Mouse (Mus musculus): ENCODE data around the gene Akain1. TPM values are rescaled to one million over a fixed set of nuclear protein-coding genes. Genes with fewer than 3 reads are reported as not detected.
A peak's percentile ranks its signal among the peaks of the same experiment; 100 is the strongest.

Akain1 gene
- not detected for total RNA-seq (2021)
- long read RNA-seq, experiment 1 = 0 reads
- long read RNA-seq, experiment 2 = 0 reads

DNA sequence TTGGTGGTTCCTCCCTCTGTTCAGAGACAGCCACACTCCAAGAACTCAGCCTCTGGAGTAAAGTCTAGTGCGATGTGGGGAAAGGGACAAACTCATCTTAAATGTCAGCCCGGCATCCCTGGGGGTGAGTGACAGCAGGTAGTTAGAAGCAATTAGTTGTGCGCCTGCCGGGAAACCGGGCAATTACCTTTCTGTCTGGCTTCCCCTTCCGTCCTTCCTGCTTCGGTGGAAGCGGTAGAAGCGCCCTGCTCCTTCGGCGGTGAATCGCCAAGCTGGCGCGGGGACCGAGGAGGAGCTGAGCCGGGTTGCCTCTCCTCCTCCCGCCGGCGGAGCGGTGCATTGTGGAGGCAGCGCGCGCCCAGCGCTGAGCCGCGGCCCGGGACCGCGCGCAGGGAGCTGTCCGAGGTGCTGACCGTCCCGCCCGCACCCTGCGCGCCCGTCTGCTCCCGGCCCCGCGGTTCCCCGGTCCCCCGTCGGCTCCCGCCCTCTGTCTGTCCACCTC is at the start of gene Akain1:
Gene Akain1 (plus strand): TSS at position 337 of the 502 bp plus-strand sequence.
- DNase-seq = peak; percentile 58

GRCm38 (mm10) chr17:69396147-69397033 is 42.7 kb upstream of the Akain1 start:
- DNase-seq = peak; percentile 14

DNA sequence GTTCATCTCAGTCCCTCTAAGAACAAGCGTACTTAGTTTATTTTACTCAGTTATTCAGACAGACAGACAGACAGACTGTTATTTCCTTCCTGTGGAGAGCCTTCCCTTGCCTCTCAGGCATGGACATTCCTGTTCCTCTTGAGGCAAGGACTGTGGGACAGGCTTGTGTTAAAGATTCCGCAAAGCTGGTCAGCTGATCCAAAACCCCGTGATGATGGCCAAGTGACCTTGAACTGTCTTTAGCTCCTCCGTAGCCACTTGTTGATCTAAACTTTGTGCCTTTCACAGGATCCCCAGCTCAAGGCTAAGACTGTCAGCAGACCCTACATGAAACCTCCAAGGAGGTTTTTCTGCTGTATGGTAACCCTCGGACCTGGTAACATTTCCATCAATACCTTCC is 42.0 kb upstream of the Akain1 start:
- DNase-seq = no peak

DNA sequence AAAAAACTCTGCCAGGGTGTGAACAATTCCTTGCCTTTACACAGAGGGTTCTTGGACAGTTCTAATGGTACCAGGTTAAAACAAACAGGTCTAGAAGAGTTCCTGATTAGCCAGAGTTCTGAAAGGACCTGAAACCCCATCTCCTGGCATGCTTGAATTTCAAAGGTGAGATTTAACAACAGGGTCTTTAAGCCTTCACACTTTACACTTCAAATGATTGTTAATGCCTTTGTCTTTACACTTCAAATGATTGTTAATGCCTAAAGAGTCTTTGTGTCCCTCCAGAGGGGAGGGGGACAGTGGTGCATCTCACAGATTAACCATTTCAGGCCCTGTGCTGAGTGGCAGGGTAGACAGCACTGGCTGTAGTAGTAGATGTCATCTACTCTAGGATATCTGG is 41.0 kb upstream of the Akain1 start:
- DNase-seq = no peak

DNA sequence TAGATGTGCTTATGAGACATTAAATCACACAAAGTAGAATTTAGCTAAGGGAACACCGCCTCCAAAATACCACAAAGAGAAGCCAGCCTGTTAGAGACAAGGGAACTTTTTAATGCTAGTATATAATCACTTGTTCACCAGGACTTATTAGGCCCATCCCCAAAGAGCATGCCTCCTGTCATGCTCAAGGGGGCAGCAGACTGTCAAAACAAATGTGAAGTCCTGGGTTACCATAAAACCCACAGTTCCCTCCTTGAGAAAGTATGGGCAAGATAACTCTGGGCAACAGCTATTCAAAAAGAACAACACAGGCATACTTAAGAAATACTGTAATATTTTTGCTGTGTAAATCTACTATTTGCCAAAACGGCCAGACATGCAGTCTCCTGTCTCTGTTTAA is 38.0 kb upstream of the Akain1 start:
- DNase-seq = no peak

GRCm38 (mm10) chr17:69416163-69416562 is 23.0 kb upstream of the Akain1 start:
- no peak for DNase-seq

GRCm38 (mm10) chr17:69416920-69417661 is 22.0 kb upstream of the Akain1 start:
- DNase-seq = peak; percentile 94

GRCm38 (mm10) chr17:69417724-69418373 is 21.3 kb upstream of the Akain1 start:
- DNase-seq = no peak

- no peak for DNase-seq
Observed at GRCm38 (mm10) chr17:69421592-69421991, 17.5 kb upstream of the Akain1 start.

DNA sequence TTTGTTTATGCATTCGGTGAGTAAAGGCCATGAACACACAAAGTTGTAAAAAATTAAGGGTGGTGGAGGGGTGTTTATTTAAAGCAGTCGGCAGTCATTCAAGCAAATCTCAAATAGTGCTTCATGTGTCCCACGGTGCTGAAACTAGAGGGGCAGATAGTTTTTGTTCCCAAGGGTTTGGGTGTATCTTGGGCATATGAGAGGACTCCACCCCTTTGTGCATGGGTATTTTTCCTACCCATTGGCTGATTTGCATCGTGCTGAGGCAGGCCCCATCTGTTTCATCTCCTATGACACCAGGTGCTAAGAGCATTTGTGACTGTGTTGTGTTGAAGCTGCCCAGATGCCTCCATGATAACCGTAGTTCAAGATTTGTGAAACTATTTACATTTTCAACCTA is 1.3 kb upstream of the Akain1 start:
- no peak for DNase-seq

GRCm38 (mm10) chr17:69438486-69438885 is 640 bp upstream of the Akain1 start:
- no peak for DNase-seq

DNA sequence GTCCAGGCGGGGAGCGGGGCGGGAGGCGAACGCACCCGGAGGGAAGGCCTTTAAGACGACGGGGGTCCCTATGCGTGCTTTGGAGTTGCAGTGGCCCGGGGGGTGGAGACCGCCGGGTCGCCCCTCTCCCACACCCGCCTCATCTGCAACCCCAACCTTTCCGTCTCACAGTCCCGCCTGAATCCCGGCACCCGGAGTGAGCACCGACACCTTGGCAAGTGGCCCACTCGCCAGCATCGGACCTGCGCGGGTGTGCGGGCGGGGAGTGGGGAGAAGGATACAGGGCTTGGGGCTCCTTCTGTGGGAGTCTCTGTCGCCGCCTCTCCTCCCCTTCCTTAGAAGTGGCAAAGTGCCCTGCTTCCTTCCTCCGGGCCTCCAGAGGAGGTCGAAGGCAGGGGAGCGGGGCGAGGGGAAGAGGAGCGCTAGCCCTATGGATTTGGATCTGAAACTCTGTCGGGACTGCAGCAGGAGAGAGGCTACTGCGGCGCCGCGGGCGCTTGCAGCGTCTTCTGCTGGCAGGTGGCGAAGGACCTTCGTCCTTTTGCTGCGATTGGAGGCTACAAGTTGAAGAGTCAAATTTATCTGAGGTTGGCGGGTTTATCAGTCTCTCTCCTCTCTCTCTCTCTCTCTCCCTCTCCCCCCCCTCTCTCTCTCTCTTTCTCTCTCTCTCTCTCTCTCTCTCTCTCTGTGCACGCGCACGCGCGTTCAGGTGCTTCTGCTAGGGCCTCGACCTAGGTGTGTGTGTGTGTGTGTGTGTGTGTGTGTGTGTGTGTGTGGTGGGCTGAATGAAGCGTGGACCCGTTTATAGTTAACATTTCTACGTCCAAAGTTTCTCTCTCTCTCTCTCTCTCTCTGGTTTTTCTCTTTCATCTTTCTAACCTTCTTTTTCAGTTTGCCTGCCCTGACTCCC is 700 bp downstream of the Akain1 start:
- no peak for DNase-seq

DNA sequence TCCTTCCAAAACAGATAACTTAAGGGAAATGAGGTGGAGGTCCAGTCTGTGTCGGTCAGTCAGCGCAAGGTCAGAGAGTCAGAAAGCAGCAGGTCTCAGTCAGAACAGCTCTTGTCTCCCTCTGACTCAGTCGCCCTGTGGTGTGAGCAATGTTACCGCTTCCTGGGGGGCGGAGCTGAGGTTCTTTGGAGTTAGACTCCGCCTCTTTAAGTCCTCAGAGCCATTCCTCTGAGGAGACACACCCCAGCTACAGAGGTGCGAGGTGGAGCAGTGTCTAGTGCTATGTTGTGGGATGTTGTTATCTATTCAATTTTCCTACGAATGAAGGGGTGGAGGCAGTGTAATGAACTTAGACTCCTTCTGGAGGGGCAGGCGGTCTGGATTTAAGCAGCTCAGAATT is 1.9 kb downstream of the Akain1 start:
- no peak for DNase-seq

DNA sequence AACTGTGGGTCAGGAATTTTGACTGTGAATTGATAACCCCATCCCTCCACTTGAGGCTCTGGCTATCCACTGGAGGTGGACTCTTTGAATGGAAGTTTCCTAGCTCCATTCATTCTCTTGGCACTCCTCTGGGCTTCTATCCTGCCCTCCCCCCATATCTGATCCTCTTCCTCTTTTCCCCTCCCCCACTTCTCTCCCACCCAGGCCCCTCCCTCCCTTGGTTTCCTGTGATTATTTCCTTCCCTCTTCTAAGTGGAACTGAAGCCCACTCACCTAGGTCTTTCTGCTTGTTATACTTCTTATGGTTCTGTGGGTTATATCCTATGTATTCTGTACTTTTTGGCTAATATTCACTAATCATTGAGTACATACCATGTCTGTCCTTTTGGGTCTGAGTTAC is 9.6 kb downstream of the Akain1 start:
- no peak for DNase-seq

- no peak for DNase-seq
Observed at GRCm38 (mm10) chr17:69461680-69462079, 22.6 kb downstream of the Akain1 start.

DNA sequence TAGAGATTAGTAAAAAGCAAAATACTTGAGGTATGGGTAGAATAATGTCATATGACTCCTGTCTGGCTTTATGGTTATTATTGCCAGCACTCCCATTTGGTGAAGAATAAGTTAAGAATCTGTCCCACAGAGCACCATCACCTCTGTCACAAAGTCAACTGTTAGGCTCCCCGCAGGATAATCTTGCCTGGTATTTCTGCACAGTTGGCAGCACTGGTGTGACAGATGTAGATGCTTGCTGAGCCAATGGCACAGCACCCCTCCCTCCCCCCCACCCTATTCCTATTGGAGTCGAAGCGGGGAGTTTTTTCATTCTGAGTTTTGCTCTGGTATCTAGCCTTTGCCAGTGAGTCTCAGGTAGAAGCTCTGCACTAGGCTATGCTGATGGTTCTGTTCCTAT is 23.9 kb downstream of the Akain1 start:
- DNase-seq = no peak

- DNase-seq = no peak
Observed at GRCm38 (mm10) chr17:69471171-69471570, 32.0 kb downstream of the Akain1 start.

DNA sequence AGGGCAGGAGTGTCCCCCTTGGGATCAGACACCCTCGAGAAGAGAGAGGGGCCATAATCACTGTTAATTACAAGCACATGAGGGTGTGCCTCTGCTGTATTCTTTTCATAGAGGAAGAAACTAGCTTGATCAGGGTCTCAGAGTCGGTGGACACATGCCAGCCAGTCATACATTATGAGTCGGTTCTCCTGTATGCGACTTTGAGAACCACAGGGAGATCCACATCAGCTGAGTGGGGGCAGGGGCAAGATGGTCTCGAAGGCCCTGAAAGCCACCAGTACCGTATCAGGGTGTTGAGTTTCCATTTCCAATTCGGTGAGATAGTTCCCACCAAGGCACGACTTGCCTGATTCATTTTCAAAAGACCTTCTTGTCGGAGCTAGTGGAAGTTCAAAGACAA is 33.3 kb downstream of the Akain1 start:
- no peak for DNase-seq

GRCm38 (mm10) chr17:69474084-69474483 is 35.0 kb downstream of the Akain1 start:
- no peak for DNase-seq

GRCm38 (mm10) chr17:69475423-69475822 is 36.3 kb downstream of the Akain1 start:
- DNase-seq = peak; percentile 23

GRCm38 (mm10) chr17:69477526-69477925 is 38.4 kb downstream of the Akain1 start:
- DNase-seq = no peak

- no peak for DNase-seq
Observed at GRCm38 (mm10) chr17:69479261-69479660, 40.1 kb downstream of the Akain1 start.

Measured in gastrocnemius, postnatal 25 days (tissue).